Mouse (Mus musculus): ENCODE data around the gene Slc25a22. TPM values are rescaled to one million over a fixed set of nuclear protein-coding genes. Genes with fewer than 3 reads are reported as not detected.

Gene Slc25a22
- total and polyA plus RNA-seq, 3 experiments: 55.8 to 85.8 (median 72.6) TPM

- Histone ChIP-seq H3K4me3 (peak overlapping the region; percentile 83), H3K9ac (ENCODE audit: low read depth, low read length) (peak overlapping the region; percentile 75), H3K79me2 (replicated peaks; ENCODE audit: control insufficient read depth, insufficient read depth, low read length) (no peaks in the 10 kb centered on the region; the same call in 1 of the 2 replicates), H3K27ac (peak overlapping the region; percentile 97), H3K36me3 (ENCODE audit: control insufficient read depth, insufficient read depth, low read length) (peaks cover 2% of the 10 kb centered on the region; the same call in 1 of the 2 replicates), H3K4me1 (ENCODE audit: control insufficient read depth, insufficient read depth, low read length) (peaks cover 28% of the 10 kb centered on the region), H3K27me3 (ENCODE audit: control insufficient read depth, insufficient read depth, low read length) (no peaks in the 10 kb centered on the region)
- DNase-seq: peak; percentile 81 to 86
- TF ChIP-seq POLR2A (IDR thresholded peaks at IDR 0.05; ENCODE audit: insufficient read depth, low read depth, low read length): peak; percentile 91
- TF ChIP-seq EP300 (IDR thresholded peaks at IDR 0.05; ENCODE audit: insufficient read depth, low read depth, low read length): peak; percentile 90; the same call in 1 of the 2 replicates
- no peak for TF ChIP-seq CTCF (IDR thresholded peaks at IDR 0.05)
- 41% methylated on average over 12 of the region's 12 CpGs for WGBS
- intact Hi-C loops (cut with DNase I): no loop called here
These were observed 26.3 kb upstream of the Slc25a22 start for GRCm38 (mm10) chr7:141463824-141464602.

DNA sequence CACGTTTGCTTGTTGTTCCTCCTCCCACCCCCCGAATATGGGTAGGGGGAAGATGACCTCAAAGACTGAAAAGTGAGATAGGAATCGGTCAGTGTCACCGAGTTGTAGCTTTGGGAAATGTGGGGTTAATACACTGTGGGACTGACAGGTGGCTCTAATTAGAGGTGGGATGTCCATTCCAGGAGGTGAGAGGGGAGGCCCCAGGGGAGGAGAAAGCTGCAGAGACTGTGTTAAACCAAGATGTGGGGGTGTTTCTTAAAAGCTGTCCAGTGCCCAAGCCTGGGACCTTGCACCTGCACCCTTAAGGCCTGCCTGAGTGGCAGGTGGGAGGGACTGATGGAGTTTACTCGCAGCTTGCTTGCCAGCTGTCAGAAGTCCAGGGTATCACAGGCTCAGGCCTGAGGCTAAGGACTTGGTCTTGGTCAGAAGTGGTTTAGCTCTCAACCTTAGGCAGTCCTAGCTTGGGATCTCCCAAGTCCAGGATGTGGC, 24.7 kb upstream of the Slc25a22 start:
- Histone ChIP-seq H3K4me3 (peak overlapping the region; percentile 83), H3K27me3 (ENCODE audit: control insufficient read depth, insufficient read depth, low read length) (no peaks in the 10 kb centered on the region), H3K79me2 (replicated peaks; ENCODE audit: control insufficient read depth, insufficient read depth, low read length) (no peaks in the 10 kb centered on the region; the same call in 1 of the 2 replicates), H3K4me1 (ENCODE audit: control insufficient read depth, insufficient read depth, low read length) (peaks cover 27% of the 10 kb centered on the region), H3K27ac (peak overlapping the region; percentile 97), H3K36me3 (ENCODE audit: control insufficient read depth, insufficient read depth, low read length) (peaks cover 5% of the 10 kb centered on the region; the same call in 1 of the 2 replicates), H3K9ac (ENCODE audit: low read depth, low read length) (peak overlapping the region; percentile 88)
- intact Hi-C loops (cut with DNase I): no loop called here
- TF ChIP-seq CTCF (IDR thresholded peaks at IDR 0.05) (no peak), POLR2A (IDR thresholded peaks at IDR 0.05; ENCODE audit: insufficient read depth, low read depth, low read length) (no peak), EP300 (IDR thresholded peaks at IDR 0.05; ENCODE audit: insufficient read depth, low read depth, low read length) (no peak)
- DNase-seq: peak in 1 of 2 experiments; percentile 63
- 16% methylated on average over 5 of the region's 5 CpGs for WGBS

DNA sequence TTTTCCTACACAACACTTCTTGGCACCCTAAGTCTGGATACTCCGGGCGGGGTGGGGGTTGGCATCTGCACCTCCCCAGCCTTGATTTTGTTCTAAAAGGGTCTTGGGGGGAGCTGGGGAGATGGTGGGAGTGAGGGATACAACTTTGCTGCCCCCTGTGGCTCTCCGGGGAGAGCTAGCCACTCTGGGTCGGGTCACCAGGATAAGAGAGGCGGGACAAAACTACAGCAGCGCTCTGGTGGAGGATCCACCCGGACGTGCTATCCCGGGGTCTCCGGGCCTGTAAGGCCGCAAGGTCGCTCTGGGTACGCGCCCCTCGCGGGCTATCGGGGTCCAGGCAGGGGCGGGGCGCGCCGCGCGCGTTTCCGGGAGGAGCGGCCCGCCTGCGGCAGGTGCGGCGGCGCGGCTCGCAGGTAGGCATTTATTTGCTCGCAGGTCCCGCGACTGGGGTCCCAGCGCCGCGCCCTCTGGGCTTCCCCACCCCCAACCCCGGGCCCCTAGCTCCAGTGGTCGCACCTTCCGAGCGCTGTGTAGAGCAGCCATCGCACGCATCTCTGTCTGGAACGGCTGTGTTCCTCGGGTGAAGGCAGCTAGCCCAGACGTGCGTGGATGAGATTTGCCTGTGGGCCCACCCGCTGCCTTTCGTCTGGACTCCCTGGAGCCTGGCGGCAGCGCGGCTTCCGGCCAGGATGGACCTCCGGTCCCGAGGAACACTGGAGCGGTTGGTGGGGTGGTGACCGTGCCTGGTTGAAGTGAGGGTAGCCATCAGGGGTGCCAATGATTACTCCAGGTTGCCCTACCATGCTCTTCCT, 24.0 kb upstream of the Slc25a22 start:
- peak overlapping the region; percentile 83 for H3K4me3 ChIP-seq
- peak overlapping the region; percentile 88 for H3K9ac ChIP-seq (ENCODE audit: low read depth, low read length)
- peak overlapping the region; percentile 97 for H3K27ac ChIP-seq
- H3K27me3 ChIP-seq (ENCODE audit: control insufficient read depth, insufficient read depth, low read length): no peaks in the 10 kb centered on the region
- H3K4me1 ChIP-seq (ENCODE audit: control insufficient read depth, insufficient read depth, low read length): peaks cover 29% of the 10 kb centered on the region
- peak in 1 of 2 experiments; percentile 72 for DNase-seq
- H3K36me3 ChIP-seq (ENCODE audit: control insufficient read depth, insufficient read depth, low read length): peaks cover 5% of the 10 kb centered on the region; the same call in 1 of the 2 replicates
- intact Hi-C loops (cut with DNase I): no loop called here
- H3K79me2 ChIP-seq (replicated peaks; ENCODE audit: control insufficient read depth, insufficient read depth, low read length): no peaks in the 10 kb centered on the region; the same call in 1 of the 2 replicates
- 1% methylated on average over 59 of the region's 59 CpGs for WGBS
- TF ChIP-seq CTCF (IDR thresholded peaks at IDR 0.05): peak; percentile 61
- no peak; the same call in none of the 2 replicates for TF ChIP-seq POLR2A (IDR thresholded peaks at IDR 0.05; ENCODE audit: insufficient read depth, low read depth, low read length)

- 49% methylated on average over 15 of the region's 15 CpGs for WGBS
- H3K4me3 ChIP-seq: peak within 1 kb of the TSS; percentile 83
- DNase-seq: peak; percentile 68 to 73
- peaks cover 29% of the 10 kb centered on the region for H3K4me1 ChIP-seq (ENCODE audit: control insufficient read depth, insufficient read depth, low read length)
- peak within 1 kb of the TSS; percentile 88 for H3K9ac ChIP-seq (ENCODE audit: low read depth, low read length)
- H3K79me2 ChIP-seq (replicated peaks; ENCODE audit: control insufficient read depth, insufficient read depth, low read length): no peaks in the 10 kb centered on the region; the same call in 1 of the 2 replicates
- peaks cover 5% of the 10 kb centered on the region; the same call in 1 of the 2 replicates for H3K36me3 ChIP-seq (ENCODE audit: control insufficient read depth, insufficient read depth, low read length)
- H3K27me3 ChIP-seq (ENCODE audit: control insufficient read depth, insufficient read depth, low read length): no peaks in the 10 kb centered on the region
- intact Hi-C loops (cut with DNase I): no loop called here
- peak within 1 kb of the TSS; percentile 97 for H3K27ac ChIP-seq
- TF ChIP-seq CTCF (IDR thresholded peaks at IDR 0.05) (no peak), EP300 (IDR thresholded peaks at IDR 0.05; ENCODE audit: insufficient read depth, low read depth, low read length) (0 out of 2 replicates have a peak, but pooled peaks have one; percentile 17), POLR2A (IDR thresholded peaks at IDR 0.05; ENCODE audit: insufficient read depth, low read depth, low read length) (peak; percentile 52)
These were observed 22.9 kb upstream of the Slc25a22 start, which contains the start of gene Cracr2b for GRCm38 (mm10) chr7:141460391-141461113. Gene Cracr2b (plus strand): TSS chr7:141461094.

DNA sequence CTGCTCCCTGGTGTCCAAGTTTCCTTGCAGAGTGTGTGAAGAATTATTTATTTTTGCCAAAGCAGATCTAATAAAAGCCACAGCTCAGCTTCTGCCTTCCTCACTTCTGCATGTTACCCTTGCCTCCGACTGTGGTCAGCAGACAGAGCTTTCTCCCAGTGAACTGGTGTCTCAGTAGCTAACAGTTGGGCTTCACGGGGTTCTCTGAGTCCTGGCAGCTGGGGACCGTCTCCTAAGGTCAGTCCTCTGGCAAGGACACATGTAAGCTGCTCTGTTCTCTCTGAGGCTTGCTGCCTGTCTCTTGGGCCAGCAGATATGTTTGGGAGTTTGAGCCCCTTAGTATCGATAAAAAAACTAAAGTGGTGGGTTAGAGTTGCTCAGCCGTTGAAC, 22.3 kb upstream of the Slc25a22 start:
- WGBS: 49% methylated on average over 5 of the region's 5 CpGs
- H3K4me1 ChIP-seq (ENCODE audit: control insufficient read depth, insufficient read depth, low read length): peaks cover 26% of the 10 kb centered on the region
- intact Hi-C loops (cut with DNase I): no loop called here
- no peak for TF ChIP-seq EP300 (IDR thresholded peaks at IDR 0.05; ENCODE audit: insufficient read depth, low read depth, low read length)
- no peak for TF ChIP-seq POLR2A (IDR thresholded peaks at IDR 0.05; ENCODE audit: insufficient read depth, low read depth, low read length)
- no peak for TF ChIP-seq CTCF (IDR thresholded peaks at IDR 0.05)
- no peaks in the 10 kb centered on the region for H3K27me3 ChIP-seq (ENCODE audit: control insufficient read depth, insufficient read depth, low read length)
- DNase-seq: peak in 1 of 2 experiments; percentile 38
- H3K79me2 ChIP-seq (replicated peaks; ENCODE audit: control insufficient read depth, insufficient read depth, low read length): no peaks in the 10 kb centered on the region; the same call in 1 of the 2 replicates
- peak overlapping the region; percentile 97 for H3K27ac ChIP-seq
- no peak overlapping the region for H3K9ac ChIP-seq (ENCODE audit: low read depth, low read length)
- H3K36me3 ChIP-seq (ENCODE audit: control insufficient read depth, insufficient read depth, low read length): peaks cover 5% of the 10 kb centered on the region; the same call in 1 of the 2 replicates
- H3K4me3 ChIP-seq: no peak overlapping the region
